Mouse (Mus musculus): ENCODE results near the gene Rbm42. TPM values are rescaled to one million over a fixed set of nuclear protein-coding genes. Genes with fewer than 3 reads are reported as not detected.

Rbm42 gene
- total RNA-seq (2021) (10 to 100 TPM; 47.7 to 51.3 TPM), polyA plus RNA-seq (2012; rRNA removed) (25.8 and 29.1 TPM in 2 replicates)
- long read RNA-seq, transcript Rbm42-201 (10 exons, 1,784 nt), result minor isoform, 22 of 63 reads
- long read RNA-seq, transcript Rbm42-202 (9 exons, 1,526 nt), result major isoform, 38 of 63 reads
- long read RNA-seq, partial matches to known transcripts, result 1 of 63 reads
- long read RNA-seq, other reads (novel, unspliced or antisense), result 2 of 63 reads

DNA sequence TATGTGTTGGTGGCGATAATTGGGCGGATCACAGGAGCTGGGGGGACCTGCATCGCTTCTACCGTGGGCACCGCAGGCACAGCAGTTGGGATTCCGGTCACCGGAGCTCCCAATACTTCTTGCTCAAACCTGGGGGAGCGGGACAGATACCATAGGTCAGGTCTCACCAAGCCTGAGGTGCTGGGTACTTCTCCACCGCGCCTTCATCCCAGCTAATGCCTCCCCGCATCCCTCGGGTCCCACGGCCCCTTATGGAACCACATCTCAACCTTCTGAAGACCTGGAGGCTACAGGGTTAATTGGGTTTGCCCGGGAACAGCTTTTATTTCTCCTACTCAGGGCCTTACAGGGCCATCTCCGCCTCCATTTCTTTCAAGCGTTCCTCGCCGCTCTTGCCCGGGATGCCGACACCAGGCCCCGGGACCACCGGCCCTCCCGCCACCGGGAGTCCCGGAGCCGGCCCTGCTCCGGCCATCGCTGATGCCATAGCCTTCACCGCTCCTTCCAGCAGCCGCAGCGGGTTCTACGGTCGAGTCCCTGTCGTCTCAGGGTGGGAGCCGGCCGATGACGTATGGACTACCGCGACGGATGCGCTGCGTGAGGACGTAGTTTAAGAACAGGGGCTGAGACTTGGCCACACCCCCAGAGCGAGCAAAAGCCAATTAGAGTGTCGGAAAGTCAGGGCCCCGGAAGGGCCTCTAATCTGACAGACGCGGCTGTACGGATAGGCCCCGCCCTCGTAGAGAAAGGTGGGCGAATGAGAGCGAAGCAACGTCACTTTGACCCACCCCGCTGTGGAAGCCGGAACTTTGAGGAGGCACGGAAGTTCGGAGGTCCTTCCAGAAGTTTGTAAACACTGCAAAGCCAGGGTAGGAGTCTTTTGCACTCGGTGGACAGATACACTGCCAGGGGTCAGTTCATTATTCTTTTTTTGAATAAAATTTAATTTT, at the start of gene Rbm42:
Gene Rbm42 (minus strand): TSS at position 727 of the 950 bp plus-strand sequence.
- peaks cover 2% of the 10 kb centered on the region; the same call in 1 of the 2 replicates for H3K4me1 ChIP-seq (ENCODE audit: control insufficient read depth, insufficient read depth, low read length)
- intact Hi-C loops (cut with DNase I), result loop anchor here (2.0 to 5.0 kb wide), 4 partner anchors 15 to 77 kb away; partner anchors contain the start of genes Cox6b1, Haus5, Kmt2b and Tmem147

DNA sequence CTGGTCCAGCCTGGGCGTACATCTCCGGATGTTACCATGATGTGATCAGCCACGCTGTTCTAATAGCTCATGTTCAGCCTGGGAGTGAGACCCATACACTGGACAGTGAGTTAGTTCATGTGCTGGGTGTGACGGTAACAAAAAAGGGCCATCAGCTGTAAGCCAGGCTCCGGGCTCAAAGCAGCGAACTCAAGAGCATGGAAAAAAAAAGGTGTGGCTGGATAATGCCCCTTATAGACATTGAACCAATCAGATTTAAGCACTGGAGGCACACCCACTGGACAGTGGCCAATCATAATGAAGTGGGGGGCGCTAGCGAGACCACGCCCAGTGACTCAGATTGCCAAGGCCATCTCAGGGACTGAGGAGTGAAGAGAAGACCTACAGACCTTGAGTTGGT, 48.5 kb upstream of the Rbm42 start, which contains the start of gene 2200002J24Rik:
Gene 2200002J24Rik (plus strand): TSS at position 338 of the 400 bp plus-strand sequence.
- Histone ChIP-seq H3K4me3 (no peak within 1 kb of the TSS), H3K79me2 (replicated peaks; ENCODE audit: control insufficient read depth, insufficient read depth, low read length) (no peaks in the 10 kb centered on the region), H3K27me3 (ENCODE audit: control insufficient read depth, insufficient read depth, low read length) (no peaks in the 10 kb centered on the region), H3K9ac (ENCODE audit: low read depth, low read length) (no peak within 1 kb of the TSS), H3K27ac (no peak within 1 kb of the TSS), H3K4me1 (ENCODE audit: control insufficient read depth, insufficient read depth, low read length) (no peaks in the 10 kb centered on the region; the same call in 1 of the 2 replicates), H3K36me3 (ENCODE audit: control insufficient read depth, insufficient read depth, low read length) (no peaks in the 10 kb centered on the region)
- intact Hi-C loops (cut with DNase I), result no loop called here
- DNase-seq, result no peak
- TF ChIP-seq CTCF (IDR thresholded peaks at IDR 0.05) (no peak), POLR2A (IDR thresholded peaks at IDR 0.05; ENCODE audit: insufficient read depth, low read depth, low read length) (no peak)
- WGBS, result 40% methylated on average over 9 of the region's 9 CpGs

More for the DNA sequence above, at the start of gene Rbm42:
- TF ChIP-seq EP300 (IDR thresholded peaks at IDR 0.05; ENCODE audit: insufficient read depth, low read depth, low read length) (no peak), POLR2A (IDR thresholded peaks at IDR 0.05; ENCODE audit: insufficient read depth, low read depth, low read length) (peak; percentile 89), CTCF (IDR thresholded peaks at IDR 0.05) (no peak)
- peak within 1 kb of the TSS; percentile 86 for H3K9ac ChIP-seq (ENCODE audit: low read depth, low read length)
- peak within 1 kb of the TSS; percentile 97 for H3K4me3 ChIP-seq
- DNase-seq, result peak; percentile 95 to 99
- H3K27me3 ChIP-seq (ENCODE audit: control insufficient read depth, insufficient read depth, low read length), result no peaks in the 10 kb centered on the region
- H3K79me2 ChIP-seq (replicated peaks; ENCODE audit: control insufficient read depth, insufficient read depth, low read length), result 0 out of 2 replicates have a peak, but pooled peaks cover 2% of the 10 kb centered on the region
- peak within 1 kb of the TSS; percentile 85 for H3K27ac ChIP-seq
- peaks cover 2% of the 10 kb centered on the region; the same call in 1 of the 2 replicates for H3K36me3 ChIP-seq (ENCODE audit: control insufficient read depth, insufficient read depth, low read length)
- 1% methylated on average over 59 of the region's 59 CpGs for WGBS

DNA sequence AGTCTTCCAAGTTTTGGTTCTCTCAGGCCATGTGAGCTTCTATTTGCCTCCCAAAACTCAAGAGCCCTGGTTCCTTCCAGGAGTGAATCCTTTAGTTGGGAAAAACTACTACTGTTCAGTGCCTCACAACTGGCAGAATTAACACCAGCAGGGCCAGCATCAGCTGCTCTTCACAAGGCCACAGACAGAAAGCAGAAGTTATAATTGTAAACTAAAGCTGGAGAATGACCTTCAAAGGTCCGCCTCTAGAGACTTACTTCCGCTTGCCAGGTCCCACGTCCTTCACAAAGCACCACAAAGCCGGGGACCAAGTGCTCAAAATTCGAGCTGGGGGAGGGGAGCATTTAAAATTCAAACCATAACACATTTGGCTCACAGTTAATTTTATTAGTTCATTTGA, 48.0 kb upstream of the Rbm42 start:
- Histone ChIP-seq H3K9ac (ENCODE audit: low read depth, low read length) (no peak overlapping the region), H3K4me1 (ENCODE audit: control insufficient read depth, insufficient read depth, low read length) (no peaks in the 10 kb centered on the region; the same call in 1 of the 2 replicates), H3K27ac (no peak overlapping the region), H3K27me3 (ENCODE audit: control insufficient read depth, insufficient read depth, low read length) (no peaks in the 10 kb centered on the region), H3K36me3 (ENCODE audit: control insufficient read depth, insufficient read depth, low read length) (no peaks in the 10 kb centered on the region), H3K79me2 (replicated peaks; ENCODE audit: control insufficient read depth, insufficient read depth, low read length) (no peaks in the 10 kb centered on the region), H3K4me3 (no peak overlapping the region)
- 48% methylated on average over 5 of the region's 5 CpGs for WGBS
- DNase-seq, result no peak
- intact Hi-C loops (cut with DNase I), result no loop called here
- TF ChIP-seq CTCF (IDR thresholded peaks at IDR 0.05), result no peak
- no peak for TF ChIP-seq EP300 (IDR thresholded peaks at IDR 0.05; ENCODE audit: insufficient read depth, low read depth, low read length)
- no peak for TF ChIP-seq POLR2A (IDR thresholded peaks at IDR 0.05; ENCODE audit: insufficient read depth, low read depth, low read length)

DNA sequence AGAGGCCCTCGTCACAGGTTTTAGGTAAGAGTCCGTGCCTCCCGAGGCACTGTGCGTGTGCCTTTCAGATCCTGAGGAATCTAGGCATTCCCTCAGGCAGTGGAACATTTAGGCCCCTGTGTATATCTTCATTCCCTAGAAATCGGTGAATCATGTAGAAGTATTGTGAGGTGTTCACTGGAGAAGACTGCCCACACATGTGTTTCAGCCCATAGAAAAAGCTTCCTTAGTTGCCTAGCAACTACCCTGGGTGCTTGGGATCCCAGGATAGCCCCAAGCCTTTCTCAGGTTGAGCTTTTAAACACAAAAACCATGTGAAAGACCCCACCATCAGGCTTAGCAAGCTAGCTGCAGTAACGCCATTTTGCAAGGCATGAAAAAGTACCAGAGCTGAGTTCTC, 38.2 kb upstream of the Rbm42 start:
- no peak for DNase-seq
- WGBS, result 91% methylated on average over 6 of the region's 6 CpGs

DNA sequence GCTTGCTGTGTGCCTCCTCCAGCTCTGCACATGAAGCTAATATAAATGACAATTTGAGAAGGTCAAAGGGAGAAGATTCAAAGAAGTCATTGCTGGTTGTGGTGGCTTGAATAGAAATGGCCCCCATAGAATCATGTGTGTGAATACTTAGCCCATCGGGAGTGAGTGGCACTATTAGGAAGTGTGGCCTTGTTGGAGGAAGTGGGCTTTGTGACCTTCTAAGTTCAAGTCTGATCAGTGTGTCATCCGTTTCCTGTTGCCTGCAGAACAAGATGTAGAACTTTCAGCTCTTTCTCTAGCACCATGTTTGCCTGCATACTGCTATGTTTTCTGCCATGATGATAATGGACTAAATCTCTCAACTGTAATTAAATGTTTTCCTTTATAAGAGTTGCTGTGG, 33.3 kb upstream of the Rbm42 start:
- no peak overlapping the region for H3K27ac ChIP-seq
- TF ChIP-seq CTCF (IDR thresholded peaks at IDR 0.05) (no peak), EP300 (IDR thresholded peaks at IDR 0.05; ENCODE audit: insufficient read depth, low read depth, low read length) (no peak), POLR2A (IDR thresholded peaks at IDR 0.05; ENCODE audit: insufficient read depth, low read depth, low read length) (no peak)
- WGBS, result 55% methylated on average over 2 of the region's 2 CpGs
- H3K4me3 ChIP-seq, result no peak overlapping the region
- H3K27me3 ChIP-seq (ENCODE audit: control insufficient read depth, insufficient read depth, low read length), result no peaks in the 10 kb centered on the region
- no peak for DNase-seq
- H3K4me1 ChIP-seq (ENCODE audit: control insufficient read depth, insufficient read depth, low read length), result no peaks in the 10 kb centered on the region
- H3K9ac ChIP-seq (ENCODE audit: low read depth, low read length), result no peak overlapping the region
- no peaks in the 10 kb centered on the region for H3K36me3 ChIP-seq (ENCODE audit: control insufficient read depth, insufficient read depth, low read length)
- H3K79me2 ChIP-seq (replicated peaks; ENCODE audit: control insufficient read depth, insufficient read depth, low read length), result no peaks in the 10 kb centered on the region
- intact Hi-C loops (cut with DNase I), result no loop called here

More for the DNA sequence above, 38.2 kb upstream of the Rbm42 start:
- H3K4me1 ChIP-seq (ENCODE audit: control insufficient read depth, insufficient read depth, low read length), result no peaks in the 10 kb centered on the region
- H3K27ac ChIP-seq, result no peak overlapping the region
- H3K79me2 ChIP-seq (replicated peaks; ENCODE audit: control insufficient read depth, insufficient read depth, low read length), result no peaks in the 10 kb centered on the region
- intact Hi-C loops (cut with DNase I), result no loop called here
- H3K4me3 ChIP-seq, result no peak overlapping the region
- H3K36me3 ChIP-seq (ENCODE audit: control insufficient read depth, insufficient read depth, low read length), result no peaks in the 10 kb centered on the region
- no peak for TF ChIP-seq POLR2A (IDR thresholded peaks at IDR 0.05; ENCODE audit: insufficient read depth, low read depth, low read length)
- no peak for TF ChIP-seq EP300 (IDR thresholded peaks at IDR 0.05; ENCODE audit: insufficient read depth, low read depth, low read length)
- TF ChIP-seq CTCF (IDR thresholded peaks at IDR 0.05), result no peak
- no peaks in the 10 kb centered on the region for H3K27me3 ChIP-seq (ENCODE audit: control insufficient read depth, insufficient read depth, low read length)
- no peak overlapping the region for H3K9ac ChIP-seq (ENCODE audit: low read depth, low read length)
